Mouse (Mus musculus): ENCODE measurements around the gene Per1. TPM values are rescaled to one million over a fixed set of nuclear protein-coding genes. Genes with fewer than 3 reads are reported as not detected.

Gene Per1
- polyA plus RNA-seq, 1 experiment from 2014 or later = 13.4 TPM

DNA sequence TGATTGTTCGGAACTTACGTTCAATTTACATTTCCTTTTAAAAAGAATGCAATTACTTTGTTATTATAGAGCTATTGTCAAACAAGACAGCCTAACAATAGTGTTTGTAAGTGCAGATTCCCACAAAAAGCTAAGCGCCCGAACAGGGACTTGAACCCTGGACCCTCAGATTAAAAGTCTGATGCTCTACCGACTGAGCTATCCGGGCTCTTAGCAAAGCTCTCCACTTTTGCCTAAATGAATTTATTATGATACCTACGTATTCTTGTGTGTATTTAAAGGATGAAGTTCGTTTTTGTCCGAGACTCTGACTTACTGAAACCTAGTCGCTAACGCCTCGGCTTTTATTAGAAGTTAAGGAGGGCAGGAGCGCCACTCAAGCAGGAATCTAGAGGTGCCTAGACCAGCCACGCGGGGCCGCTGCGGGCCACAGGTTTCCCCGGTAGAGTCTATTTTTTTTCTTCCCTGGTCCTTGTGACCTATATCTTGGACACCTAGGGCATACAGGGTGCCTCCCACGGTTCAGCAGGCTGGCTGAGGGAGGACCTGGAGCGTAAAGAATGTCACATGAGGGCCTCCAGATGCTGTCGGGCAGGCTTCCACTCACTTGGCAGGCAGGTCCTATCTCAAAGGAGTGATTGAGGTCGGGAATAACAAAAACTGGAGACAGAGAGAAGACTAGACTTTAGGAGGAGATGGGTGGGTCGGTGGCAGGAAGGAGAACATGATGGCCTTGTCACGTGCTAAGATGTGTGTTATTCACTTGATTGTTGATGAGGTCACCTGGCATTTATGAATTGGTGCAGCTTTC lies 30.2 kb downstream of the Per1 start:
- peak; percentile 93 for DNase-seq (ENCODE audit: low spot score)
- peak overlapping the region; percentile 69 for H3K4me2 ChIP-seq (ENCODE audit: low read length)
- H3K9me3 ChIP-seq (ENCODE audit: control insufficient read depth, low read length) = no peaks in the 10 kb centered on the region
- H3K27me3 ChIP-seq (replicated peaks; ENCODE audit: control insufficient read depth, insufficient read depth, low read length) = 0 out of 2 replicates have a peak, but pooled peaks cover 3% of the 10 kb centered on the region
- peak overlapping the region; percentile 58 for H3K4me3 ChIP-seq (ENCODE audit: low read depth, low read length)
- under 1% methylated on average over 24 of the region's 24 CpGs for WGBS
- peaks cover 16% of the 10 kb centered on the region for H3K4me1 ChIP-seq (replicated peaks; ENCODE audit: control insufficient read depth, insufficient read depth, low read length)
- ATAC-seq (replicated peaks; ENCODE audit: low FRiP score, low TSS enrichment, low read depth) = peak; percentile 53
- no peaks in the 10 kb centered on the region for H3K36me3 ChIP-seq (ENCODE audit: control insufficient read depth, insufficient read depth, low read length)
- H3K9ac ChIP-seq (ENCODE audit: low read length) = peak overlapping the region; percentile 5
- peak overlapping the region; percentile 66 for H3K27ac ChIP-seq (ENCODE audit: low read depth)

DNA sequence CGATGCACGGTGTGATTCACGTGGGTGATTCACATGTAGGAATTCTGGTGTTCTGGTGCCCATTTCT lies 30.7 kb downstream of the Per1 start, which contains the start of gene Aloxe3:
Aloxe3 (plus strand) TSS at position 45 of the 67 bp plus-strand sequence.
- Histone ChIP-seq H3K4me1 (replicated peaks; ENCODE audit: control insufficient read depth, insufficient read depth, low read length) (peaks cover 11% of the 10 kb centered on the region), H3K36me3 (ENCODE audit: control insufficient read depth, insufficient read depth, low read length) (no peaks in the 10 kb centered on the region), H3K4me2 (ENCODE audit: low read length) (peak within 1 kb of the TSS; percentile 69), H3K27me3 (replicated peaks; ENCODE audit: control insufficient read depth, insufficient read depth, low read length) (no peaks in the 10 kb centered on the region), H3K9me3 (ENCODE audit: control insufficient read depth, low read length) (no peaks in the 10 kb centered on the region), H3K4me3 (ENCODE audit: low read depth, low read length) (peak within 1 kb of the TSS; percentile 58), H3K9ac (ENCODE audit: low read length) (peak within 1 kb of the TSS; percentile 5), H3K27ac (ENCODE audit: low read depth) (peak within 1 kb of the TSS; percentile 66)
- ATAC-seq (replicated peaks; ENCODE audit: low FRiP score, low TSS enrichment, low read depth) = no peak
- no peak for DNase-seq (ENCODE audit: low spot score)
- 4% methylated on average over 3 of the region's 3 CpGs for WGBS

- Histone ChIP-seq H3K27me3 (replicated peaks; ENCODE audit: control insufficient read depth, insufficient read depth, low read length) (no peaks in the 10 kb centered on the region), H3K27ac (ENCODE audit: low read depth) (no peak overlapping the region), H3K9ac (ENCODE audit: low read length) (peak overlapping the region; percentile 5), H3K4me3 (ENCODE audit: low read depth, low read length) (peak overlapping the region; percentile 58), H3K4me1 (replicated peaks; ENCODE audit: control insufficient read depth, insufficient read depth, low read length) (peaks cover 7% of the 10 kb centered on the region; the same call in 1 of the 2 replicates), H3K36me3 (ENCODE audit: control insufficient read depth, insufficient read depth, low read length) (no peaks in the 10 kb centered on the region), H3K9me3 (ENCODE audit: control insufficient read depth, low read length) (no peaks in the 10 kb centered on the region), H3K4me2 (ENCODE audit: low read length) (peak overlapping the region; percentile 69)
- WGBS = 11% methylated on average over 20 of the region's 20 CpGs
- DNase-seq (ENCODE audit: low spot score) (peak; percentile 64), ATAC-seq (replicated peaks; ENCODE audit: low FRiP score, low TSS enrichment, low read depth) (no peak)
Measured at GRCm38 (mm10) chr11:69125919-69126705, 31.1 kb downstream of the Per1 start.

DNA sequence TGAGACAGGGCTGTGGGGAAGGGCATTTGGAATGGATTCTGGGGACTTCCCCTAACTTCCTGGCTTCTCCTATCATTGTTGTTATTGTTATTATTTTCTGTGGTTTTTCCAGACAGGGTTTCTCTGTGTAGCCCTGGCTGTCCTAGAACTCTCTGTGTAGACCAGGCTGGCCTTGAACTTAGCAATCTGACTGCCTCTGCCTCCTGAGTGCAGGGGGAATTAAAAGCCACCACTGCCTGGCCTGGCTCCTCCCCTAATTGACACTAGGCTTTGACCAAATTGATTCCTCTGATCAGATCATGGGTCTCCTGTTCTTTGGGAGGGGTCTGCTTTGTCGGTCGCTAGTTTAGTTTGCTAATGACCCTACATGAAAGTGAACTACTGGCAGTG lies 31.7 kb downstream of the Per1 start:
- Histone ChIP-seq H3K27ac (ENCODE audit: low read depth) (no peak overlapping the region), H3K36me3 (ENCODE audit: control insufficient read depth, insufficient read depth, low read length) (no peaks in the 10 kb centered on the region), H3K4me3 (ENCODE audit: low read depth, low read length) (0 out of 2 replicates have a peak overlapping the region, but pooled peaks have one; percentile 58), H3K27me3 (replicated peaks; ENCODE audit: control insufficient read depth, insufficient read depth, low read length) (no peaks in the 10 kb centered on the region), H3K4me2 (ENCODE audit: low read length) (peak overlapping the region; percentile 69), H3K9me3 (ENCODE audit: control insufficient read depth, low read length) (no peaks in the 10 kb centered on the region), H3K4me1 (replicated peaks; ENCODE audit: control insufficient read depth, insufficient read depth, low read length) (peaks cover 7% of the 10 kb centered on the region; the same call in 1 of the 2 replicates), H3K9ac (ENCODE audit: low read length) (no peak overlapping the region)
- WGBS = 57% methylated on average over 2 of the region's 2 CpGs
- ATAC-seq (replicated peaks; ENCODE audit: low FRiP score, low TSS enrichment, low read depth) = no peak
- DNase-seq (ENCODE audit: low spot score) = no peak

- H3K9me3 ChIP-seq (ENCODE audit: control insufficient read depth, low read length) = no peaks in the 10 kb centered on the region
- H3K36me3 ChIP-seq (ENCODE audit: control insufficient read depth, insufficient read depth, low read length) = no peaks in the 10 kb centered on the region
- ATAC-seq (replicated peaks; ENCODE audit: low FRiP score, low TSS enrichment, low read depth) (no peak), DNase-seq (ENCODE audit: low spot score) (no peak)
- no peak overlapping the region for H3K9ac ChIP-seq (ENCODE audit: low read length)
- 69% methylated on average over 8 of the region's 8 CpGs for WGBS
- no peak overlapping the region for H3K27ac ChIP-seq (ENCODE audit: low read depth)
- H3K27me3 ChIP-seq (replicated peaks; ENCODE audit: control insufficient read depth, insufficient read depth, low read length) = no peaks in the 10 kb centered on the region
- H3K4me2 ChIP-seq (ENCODE audit: low read length) = no peak overlapping the region
- H3K4me3 ChIP-seq (ENCODE audit: low read depth, low read length) = no peak overlapping the region
- peaks cover 8% of the 10 kb centered on the region; the same call in 1 of the 2 replicates for H3K4me1 ChIP-seq (replicated peaks; ENCODE audit: control insufficient read depth, insufficient read depth, low read length)
Measured at GRCm38 (mm10) chr11:69128426-69129122, 33.6 kb downstream of the Per1 start.

- H3K9ac ChIP-seq (ENCODE audit: low read length) = peak overlapping the region; percentile 37; the same call in 1 of the 2 replicates
- no peaks in the 10 kb centered on the region for H3K9me3 ChIP-seq (ENCODE audit: control insufficient read depth, low read length)
- WGBS = 17% methylated on average over 5 of the region's 5 CpGs
- peak overlapping the region; percentile 45 for H3K4me3 ChIP-seq (ENCODE audit: low read depth, low read length)
- ATAC-seq (replicated peaks; ENCODE audit: low FRiP score, low TSS enrichment, low read depth) (peak; percentile 32), DNase-seq (ENCODE audit: low spot score) (no peak)
- H3K4me2 ChIP-seq (ENCODE audit: low read length) = peak overlapping the region; percentile 82
- no peaks in the 10 kb centered on the region for H3K27me3 ChIP-seq (replicated peaks; ENCODE audit: control insufficient read depth, insufficient read depth, low read length)
- H3K36me3 ChIP-seq (ENCODE audit: control insufficient read depth, insufficient read depth, low read length) = no peaks in the 10 kb centered on the region
- H3K4me1 ChIP-seq (replicated peaks; ENCODE audit: control insufficient read depth, insufficient read depth, low read length) = 0 out of 2 replicates have a peak, but pooled peaks cover 4% of the 10 kb centered on the region
- H3K27ac ChIP-seq (ENCODE audit: low read depth) = no peak overlapping the region
Measured at GRCm38 (mm10) chr11:69133566-69133922, 38.5 kb downstream of the Per1 start.

DNA sequence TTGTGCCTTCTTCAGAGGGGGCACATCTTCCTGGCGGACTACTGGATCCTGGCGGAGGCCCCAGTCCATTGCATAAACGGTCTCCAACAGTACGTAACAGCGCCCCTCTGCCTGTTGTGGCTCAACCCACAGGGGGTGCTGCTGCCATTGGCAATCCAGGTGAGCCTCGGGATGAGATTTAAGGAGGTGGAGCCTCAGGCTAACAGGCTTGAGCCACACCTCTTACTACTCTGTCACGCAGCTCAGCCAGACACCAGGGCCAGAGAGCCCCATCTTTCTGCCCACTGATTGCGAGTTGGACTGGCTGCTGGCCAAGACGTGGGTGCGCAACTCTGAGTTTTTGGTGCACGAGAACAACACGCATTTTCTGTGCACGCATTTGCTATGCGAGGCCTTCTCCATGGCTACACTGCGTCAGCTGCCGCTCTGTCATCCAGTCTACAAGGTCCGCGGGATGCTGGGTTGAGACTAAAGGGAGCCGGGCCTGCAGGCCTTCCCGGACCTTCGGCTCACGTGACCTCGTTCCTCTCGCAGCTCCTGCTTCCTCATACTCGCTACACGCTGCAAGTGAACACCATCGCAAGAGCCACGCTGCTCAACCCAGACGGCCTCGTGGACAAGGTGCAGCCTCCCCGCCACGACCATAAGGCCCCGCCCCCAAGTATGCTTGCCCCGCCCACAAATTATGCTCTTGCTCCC lies 39.1 kb downstream of the Per1 start:
- no peaks in the 10 kb centered on the region for H3K9me3 ChIP-seq (ENCODE audit: control insufficient read depth, low read length)
- no peaks in the 10 kb centered on the region for H3K27me3 ChIP-seq (replicated peaks; ENCODE audit: control insufficient read depth, insufficient read depth, low read length)
- ATAC-seq (replicated peaks; ENCODE audit: low FRiP score, low TSS enrichment, low read depth) (peak; percentile 86), DNase-seq (ENCODE audit: low spot score) (peak; percentile 83)
- 2% methylated on average over 34 of the region's 34 CpGs for WGBS
- peak overlapping the region; percentile 45 for H3K4me3 ChIP-seq (ENCODE audit: low read depth, low read length)
- H3K4me1 ChIP-seq (replicated peaks; ENCODE audit: control insufficient read depth, insufficient read depth, low read length) = 0 out of 2 replicates have a peak, but pooled peaks cover 4% of the 10 kb centered on the region
- peak overlapping the region; percentile 37 for H3K9ac ChIP-seq (ENCODE audit: low read length)
- H3K27ac ChIP-seq (ENCODE audit: low read depth) = peak overlapping the region; percentile 14; the same call in 1 of the 2 replicates
- H3K4me2 ChIP-seq (ENCODE audit: low read length) = peak overlapping the region; percentile 82
- H3K36me3 ChIP-seq (ENCODE audit: control insufficient read depth, insufficient read depth, low read length) = no peaks in the 10 kb centered on the region

GRCm38 (mm10) chr11:69134622-69134968 lies 39.6 kb downstream of the Per1 start:
- DNase-seq (ENCODE audit: low spot score) (no peak), ATAC-seq (replicated peaks; ENCODE audit: low FRiP score, low TSS enrichment, low read depth) (peak; percentile 50)
- Histone ChIP-seq H3K36me3 (ENCODE audit: control insufficient read depth, insufficient read depth, low read length) (no peaks in the 10 kb centered on the region), H3K27ac (ENCODE audit: low read depth) (no peak overlapping the region), H3K4me1 (replicated peaks; ENCODE audit: control insufficient read depth, insufficient read depth, low read length) (0 out of 2 replicates have a peak, but pooled peaks cover 4% of the 10 kb centered on the region), H3K9ac (ENCODE audit: low read length) (peak overlapping the region; percentile 37; the same call in 1 of the 2 replicates), H3K27me3 (replicated peaks; ENCODE audit: control insufficient read depth, insufficient read depth, low read length) (no peaks in the 10 kb centered on the region), H3K9me3 (ENCODE audit: control insufficient read depth, low read length) (no peaks in the 10 kb centered on the region), H3K4me2 (ENCODE audit: low read length) (peak overlapping the region; percentile 82), H3K4me3 (ENCODE audit: low read depth, low read length) (peak overlapping the region; percentile 45)
- 25% methylated on average over 8 of the region's 8 CpGs for WGBS
